Mouse (Mus musculus) hematopoietic stem cell, adult 5-6 weeks (primary cell): Measurements from ENCODE around the gene Jade3. TPM values are rescaled to one million over a fixed set of nuclear protein-coding genes. Genes with fewer than 3 reads are reported as not detected.

Experiments
- ATAC-seq, 2 experiments: fragments of 125-278 bp in 1 of 2; replicated peaks in 1 of 2; 2 replicates each; pipeline ENCODE4 v1.8.0; 2016 to 2017; ENCODE audit warnings: inconsistent platforms in 2 of 2, mild to moderate bottlenecking in 2 of 2, moderate number of reproducible peaks in 2 of 2, low read depth in 1 of 2, moderate TSS enrichment in 1 of 2; ENCODE audit not compliant: low FRiP score in 2 of 2, poor library complexity in 2 of 2, severe bottlenecking in 2 of 2, insufficient read depth in 1 of 2, low TSS enrichment in 1 of 2
- total RNA-seq: library from RNA; stranded (forward); fragments of 172-1452, 232-1000 nt; gene quantifications from 2 replicates; pipeline ENCODE4 v1.2.3, GENCODE M21; 2017

Gene Jade3
- total RNA-seq, 1 experiment from 2014 or later, result 15.6 TPM

DNA sequence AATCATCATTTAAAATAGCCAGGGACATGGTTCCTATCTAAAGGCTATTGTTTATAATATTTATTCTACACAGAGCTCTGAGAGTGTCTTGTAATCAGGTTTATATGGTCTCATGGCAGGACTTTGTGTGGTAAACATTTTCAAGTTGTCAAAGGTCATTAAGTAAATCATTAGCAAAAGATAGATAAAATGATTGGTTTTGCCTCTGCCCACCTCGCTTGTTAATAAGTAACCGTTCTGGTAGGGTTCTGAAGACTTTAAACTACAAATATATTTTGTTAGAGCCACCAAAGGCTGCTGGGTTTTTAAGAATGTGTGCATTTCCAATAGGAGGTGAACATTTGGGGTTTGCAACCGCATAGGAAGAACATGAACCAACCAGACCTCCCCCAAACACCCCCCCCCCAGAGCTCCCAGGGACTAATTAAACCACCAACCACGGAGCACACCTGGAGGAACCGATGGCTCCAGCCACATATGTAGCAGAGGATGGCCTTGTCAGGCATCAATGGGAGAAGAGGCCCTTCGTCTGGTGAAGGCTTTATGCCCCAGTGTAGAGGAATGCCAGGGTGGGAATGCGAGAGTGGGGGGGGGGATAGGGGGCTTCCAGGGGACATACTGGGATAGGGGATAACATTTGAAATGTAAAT is 94.9 kb downstream of the Jade3 start:
- no peak for ATAC-seq

DNA sequence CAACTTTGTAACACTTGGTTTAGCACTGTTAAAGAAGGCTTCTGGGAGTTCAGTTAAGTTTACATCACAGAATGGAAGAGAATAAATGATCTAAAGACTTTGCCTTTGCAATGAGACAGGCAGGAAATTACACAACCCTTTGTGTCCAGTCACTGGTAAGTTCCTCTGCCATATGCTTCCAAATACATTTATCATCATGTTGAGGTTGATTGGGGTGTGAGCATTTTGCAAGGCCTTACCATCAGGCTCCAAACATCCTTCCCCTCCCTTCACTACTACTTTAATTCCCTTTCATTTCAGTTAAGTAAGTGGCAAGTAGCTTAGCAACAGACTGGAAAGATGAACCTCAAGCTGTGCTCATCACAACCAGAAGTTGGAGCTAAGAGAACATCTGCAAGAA is 96.1 kb downstream of the Jade3 start:
- ATAC-seq, result no peak

DNA sequence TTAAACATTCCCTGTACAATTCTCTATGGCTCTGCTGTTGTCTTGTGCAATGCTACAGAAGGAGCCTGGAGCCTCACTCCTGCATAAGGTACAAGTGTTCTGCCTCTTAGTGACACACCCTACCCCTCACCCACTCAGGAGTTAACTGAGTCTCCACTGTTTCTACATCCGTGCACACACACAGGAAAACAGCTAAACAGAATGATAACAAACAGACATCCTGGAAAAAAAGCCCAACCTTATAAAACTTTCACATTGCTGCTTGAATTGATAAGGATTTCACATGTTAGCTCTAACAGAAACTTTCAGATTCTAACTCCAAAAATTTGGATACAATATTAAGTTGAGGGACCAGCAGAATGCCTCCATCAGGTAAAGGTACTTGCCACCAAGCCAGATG is 107.1 kb downstream of the Jade3 start:
- no peak for ATAC-seq

GRCm38 (mm10) chrX:20543867-20544266 is 118.4 kb downstream of the Jade3 start:
- no peak for ATAC-seq

GRCm38 (mm10) chrX:20547609-20548008 is 122.1 kb downstream of the Jade3 start:
- no peak for ATAC-seq

GRCm38 (mm10) chrX:20548011-20548879 is 122.8 kb downstream of the Jade3 start:
- no peak for ATAC-seq

DNA sequence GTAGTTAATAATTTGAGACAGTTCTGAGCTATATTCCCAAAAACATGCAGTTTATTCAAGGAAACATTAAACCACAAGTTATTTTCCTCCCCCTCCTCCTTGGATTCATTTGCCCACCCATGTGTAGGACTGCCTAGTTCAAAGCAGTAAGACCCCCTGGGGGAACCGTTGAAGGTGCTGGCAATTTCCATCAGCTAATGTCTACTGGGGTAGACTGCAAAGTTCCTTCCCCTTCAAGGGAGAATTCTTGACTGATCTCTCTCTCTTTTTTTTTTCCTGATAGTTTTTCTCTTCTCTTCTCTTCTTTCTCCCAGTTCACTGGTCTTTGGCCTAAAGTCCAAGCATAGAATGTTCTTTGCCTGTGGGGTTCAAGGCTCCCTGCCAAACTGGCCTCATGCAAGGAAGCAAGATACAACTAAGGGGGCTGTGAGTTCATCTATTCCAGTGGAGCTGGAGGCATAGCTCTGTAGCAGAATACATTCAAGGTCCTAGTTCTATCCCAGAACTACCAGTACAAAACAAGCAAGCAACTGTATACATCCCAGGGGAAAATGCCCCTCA is 123.5 kb downstream of the Jade3 start:
- ATAC-seq, result no peak

- ATAC-seq, result no peak
Measured at GRCm38 (mm10) chrX:20549532-20549931, 124.0 kb downstream of the Jade3 start, which contains the start of gene Rgn. Gene Rgn, plus strand, starts transcription at chrX:20549787.

GRCm38 (mm10) chrX:20552199-20552598 is 126.7 kb downstream of the Jade3 start:
- ATAC-seq, result no peak

DNA sequence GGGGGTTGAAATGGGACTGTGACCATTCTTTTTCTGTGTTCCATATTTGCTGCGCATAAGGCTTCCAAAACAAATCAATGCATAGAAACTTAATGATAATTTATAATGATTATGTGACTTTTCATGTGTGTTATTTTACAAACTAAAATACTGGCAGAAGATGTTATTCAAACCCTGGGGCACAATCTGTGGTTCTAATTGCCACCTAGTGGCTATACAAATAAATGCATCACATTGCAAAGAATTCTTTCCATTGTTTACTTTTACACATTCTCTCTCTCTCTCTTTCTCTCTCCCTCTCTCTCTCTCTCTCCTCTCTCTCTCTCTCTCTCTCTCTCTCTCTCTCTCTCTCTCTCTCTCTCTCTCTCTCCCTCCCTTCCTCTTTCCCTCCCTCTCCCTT is 136.4 kb downstream of the Jade3 start:
- ATAC-seq, result no peak

DNA sequence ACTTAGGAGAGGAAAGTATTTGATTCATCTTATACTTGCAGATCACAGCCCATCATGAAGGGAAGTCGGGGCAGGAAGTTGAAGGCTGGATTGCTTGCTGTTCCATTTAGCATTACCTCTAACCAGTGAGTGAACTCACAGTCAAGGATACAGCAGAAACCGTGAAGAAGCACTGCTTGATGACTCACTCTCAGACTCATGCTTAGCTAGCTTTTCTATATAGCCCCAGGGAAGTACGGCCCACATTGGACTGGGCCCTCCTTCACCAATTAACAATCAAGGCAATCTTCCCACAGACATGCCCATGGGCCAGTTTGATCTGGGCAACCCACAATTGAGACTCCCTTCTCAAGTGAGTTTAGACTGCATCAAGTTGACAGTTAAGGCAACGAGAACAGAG is 138.5 kb downstream of the Jade3 start:
- ATAC-seq, result no peak

Other genes with a start within 250 kb of the Jade3 start
- gene Slc9a7, start 133.9 kb upstream of the Jade3 start, total RNA-seq, result 8.7 and 12.4 TPM in 2 replicates
- gene Rp2, start 61.2 kb upstream of the Jade3 start, total RNA-seq, result 41.3 and 51.9 TPM in 2 replicates
- gene Rgn, start 124.1 kb downstream of the Jade3 start, total RNA-seq, result not detected in 2 replicates
- gene Rbm10, start 191.8 kb downstream of the Jade3 start, total RNA-seq, result 57.2 and 63.5 TPM in 2 replicates
- gene Ndufb11, start 191.9 kb downstream of the Jade3 start, total RNA-seq, result 60.1 and 109 TPM in 2 replicates
- gene Uba1, start 232.6 kb downstream of the Jade3 start, total RNA-seq, result 144 and 174 TPM in 2 replicates